Mouse (Mus musculus) kidney, postnatal 36 days (tissue): ENCODE data around the gene Setd5.

Source experiments
- DNase-seq, 2 experiments: peaks; one replicate each; pipeline ENCODE4 v3.0.0; 2021 to 2022; ENCODE audit warnings: mixed read lengths in 2 of 2

Setd5 gene

GRCm38 (mm10) chr6:113060892-113061563 is 16.1 kb upstream of the Setd5 start:
- DNase-seq = no peak

GRCm38 (mm10) chr6:113062253-113062652 is 14.9 kb upstream of the Setd5 start:
- DNase-seq = peak; percentile 65 to 89

- DNase-seq = no peak
Observed at GRCm38 (mm10) chr6:113063363-113063762, 13.8 kb upstream of the Setd5 start.

GRCm38 (mm10) chr6:113065186-113065585 is 12.0 kb upstream of the Setd5 start:
- peak in 1 of 2 experiments; percentile 42 for DNase-seq

- DNase-seq = no peak
Observed at GRCm38 (mm10) chr6:113069154-113069553, 8.0 kb upstream of the Setd5 start.

- DNase-seq = no peak
Observed at GRCm38 (mm10) chr6:113075261-113075660, 1.9 kb upstream of the Setd5 start.

GRCm38 (mm10) chr6:113076012-113076685 is 1.0 kb upstream of the Setd5 start:
- peak; percentile 96 to 97 for DNase-seq

GRCm38 (mm10) chr6:113077569-113078030 is 435 bp downstream of the Setd5 start:
- DNase-seq = no peak

GRCm38 (mm10) chr6:113078031-113078721 is 1.0 kb downstream of the Setd5 start:
- peak; percentile 23 to 42 for DNase-seq

- peak; percentile 13 to 43 for DNase-seq
Observed at GRCm38 (mm10) chr6:113079492-113079891, 2.3 kb downstream of the Setd5 start.

GRCm38 (mm10) chr6:113082229-113082628 is 5.1 kb downstream of the Setd5 start:
- DNase-seq = peak; percentile 42 to 65

- DNase-seq = no peak
Observed at GRCm38 (mm10) chr6:113084590-113084989, 7.4 kb downstream of the Setd5 start.

GRCm38 (mm10) chr6:113093206-113093605 is 16.0 kb downstream of the Setd5 start:
- DNase-seq = no peak

GRCm38 (mm10) chr6:113095547-113095946 is 18.4 kb downstream of the Setd5 start:
- DNase-seq = no peak

- DNase-seq = no peak
Observed at GRCm38 (mm10) chr6:113097662-113098061, 20.5 kb downstream of the Setd5 start.

- peak; percentile 94 to 96 for DNase-seq
Observed at GRCm38 (mm10) chr6:113099640-113100289, 22.6 kb downstream of the Setd5 start.

GRCm38 (mm10) chr6:113102541-113102940 is 25.4 kb downstream of the Setd5 start:
- DNase-seq = no peak

GRCm38 (mm10) chr6:113103765-113104164 is 26.6 kb downstream of the Setd5 start:
- peak; percentile 65 to 78 for DNase-seq

GRCm38 (mm10) chr6:113109378-113109777 is 32.2 kb downstream of the Setd5 start:
- DNase-seq = no peak

GRCm38 (mm10) chr6:113109956-113110355 is 32.8 kb downstream of the Setd5 start:
- DNase-seq = no peak

GRCm38 (mm10) chr6:113120806-113121205 is 43.6 kb downstream of the Setd5 start:
- DNase-seq = no peak

- DNase-seq = no peak
Observed at GRCm38 (mm10) chr6:113133360-113133759, 56.2 kb downstream of the Setd5 start.
